Mouse (Mus musculus) cerebellum, postnatal 4 days (tissue): Measurements from ENCODE around the gene Ppp1r9a.

ENCODE experiments used
- DNase-seq, 2 experiments: peaks; one replicate each; pipeline ENCODE4 v3.0.0; 2022; ENCODE audit warnings: low spot score in 2 of 2, mixed read lengths in 1 of 2

The Ppp1r9a gene

DNA sequence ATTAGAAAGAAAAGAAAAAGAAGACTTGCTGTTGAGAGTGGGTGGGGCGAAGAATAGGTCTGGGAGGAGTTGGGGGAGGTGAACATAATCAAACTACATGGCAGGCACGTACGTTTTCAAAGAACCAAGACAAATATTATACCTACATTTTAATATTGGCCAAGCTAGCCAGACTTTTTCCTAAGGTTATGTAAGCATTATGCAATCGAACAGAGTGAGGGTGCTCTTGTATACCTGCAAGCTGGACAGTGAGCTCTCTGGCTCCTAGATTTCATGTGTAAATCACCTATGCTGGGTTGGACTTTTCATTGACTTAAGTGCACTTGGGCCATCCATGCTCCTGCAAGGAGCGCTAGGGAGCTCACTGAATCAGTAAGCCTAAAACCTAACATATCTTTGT is 295.9 kb downstream of the Ppp1r9a start:
- no peak for DNase-seq

DNA sequence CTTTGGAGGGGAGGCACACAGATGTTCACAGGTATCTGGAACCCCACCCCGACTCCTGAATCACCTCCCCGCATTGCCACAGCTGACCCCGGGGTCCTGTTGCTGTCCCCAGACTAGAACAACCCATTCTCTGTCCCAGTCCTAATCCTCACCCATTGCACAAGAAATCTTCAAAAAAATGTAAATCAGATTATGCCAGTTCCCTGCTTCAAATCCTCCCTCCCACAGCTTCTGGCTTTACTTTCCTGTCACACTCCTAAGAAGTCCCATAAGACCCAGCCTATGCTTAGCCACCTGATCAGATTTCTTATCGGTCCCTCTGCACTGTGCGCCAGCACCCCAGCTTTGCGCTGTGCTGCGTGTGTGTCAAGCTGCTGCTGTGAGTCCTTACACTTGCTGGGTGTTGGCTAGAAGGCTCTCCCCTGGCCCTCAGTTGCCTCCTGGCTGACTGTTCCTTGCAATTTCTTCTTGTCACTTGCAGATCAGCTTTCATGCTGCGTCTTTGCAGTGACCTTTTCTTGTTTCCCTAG is 296.7 kb downstream of the Ppp1r9a start:
- DNase-seq: no peak

GRCm38 (mm10) chr6:5199916-5200315 is 297.2 kb downstream of the Ppp1r9a start:
- no peak for DNase-seq

DNA sequence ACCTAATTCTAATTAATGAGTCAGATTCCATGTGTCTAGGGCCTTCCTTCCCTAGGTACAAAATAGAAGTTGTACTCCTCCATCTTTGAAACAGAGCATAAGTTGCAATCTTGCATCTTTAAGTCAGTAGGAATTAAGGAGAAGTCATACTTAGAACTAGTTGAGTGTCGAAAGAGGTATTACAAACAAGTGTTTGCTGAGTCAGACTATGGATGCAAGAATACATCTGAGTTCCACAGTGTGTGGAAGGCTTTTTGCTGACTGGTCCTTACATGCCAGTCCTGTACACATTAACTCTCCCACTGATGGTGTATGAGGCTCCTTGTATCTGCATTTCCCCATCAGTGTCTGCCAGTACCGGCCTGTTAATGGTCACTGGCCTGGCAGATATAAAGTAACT is 305.1 kb downstream of the Ppp1r9a start:
- DNase-seq: no peak
